Mouse (Mus musculus): Measurements from ENCODE around the gene Tubb4b. TPM values are rescaled to one million over a fixed set of nuclear protein-coding genes. Genes with fewer than 3 reads are reported as not detected.

The Tubb4b gene
- polyA plus RNA-seq (2012; ENCODE audit: insufficient read depth, insufficient read length, low replicate concordance, missing spikeins), result 193 TPM in 1 of 2 replicates, not detected in the other

GRCm38 (mm10) chr2:25224492-25224765 is at the start of gene Tubb4b:
Tubb4b (minus strand) TSS chr2:25224702.
- TF ChIP-seq CTCF (IDR thresholded peaks at IDR 0.05; ENCODE audit: insufficient read depth, low read depth, low read length) (no peak), POLR2A (IDR thresholded peaks at IDR 0.05; ENCODE audit: insufficient read depth, low read depth, low read length) (peak; percentile 99)
- Histone ChIP-seq H3K27ac (ENCODE audit: insufficient read depth, low read depth, low read length) (peak within 1 kb of the TSS; percentile 97), H3K4me1 (ENCODE audit: control insufficient read depth, insufficient read depth, low read length) (peaks cover 5% of the 10 kb centered on the region), H3K4me3 (ENCODE audit: insufficient read depth, low read depth, low read length) (peak within 1 kb of the TSS; percentile 90)
- WGBS, result 1% methylated on average over 17 of the region's 17 CpGs

DNA sequence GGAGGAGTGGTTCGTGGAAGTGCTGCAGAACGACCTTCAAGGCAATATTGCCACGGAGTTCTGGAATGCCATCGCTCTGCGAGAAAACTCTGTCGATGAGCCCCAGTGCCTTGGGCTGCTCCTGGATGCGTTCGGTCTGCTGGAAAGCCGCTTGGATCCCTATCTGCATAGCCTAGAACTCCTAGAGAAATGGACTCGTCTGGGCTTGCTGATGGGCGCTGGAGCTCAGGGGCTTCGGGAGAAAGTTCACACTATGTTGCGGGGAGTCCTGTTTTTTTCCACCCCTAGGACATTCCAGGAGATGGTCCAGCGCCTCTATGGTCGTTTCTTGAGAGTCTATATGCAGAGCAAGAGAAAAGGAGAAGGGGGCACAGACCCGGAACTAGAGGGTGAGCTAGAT is 48.5 kb upstream of the Tubb4b start:
- TF ChIP-seq POLR2A (IDR thresholded peaks at IDR 0.05; ENCODE audit: insufficient read depth, low read depth, low read length) (no peak), CTCF (IDR thresholded peaks at IDR 0.05; ENCODE audit: insufficient read depth, low read depth, low read length) (no peak)
- Histone ChIP-seq H3K4me3 (ENCODE audit: insufficient read depth, low read depth, low read length) (peak overlapping the region; percentile 53), H3K4me1 (ENCODE audit: control insufficient read depth, insufficient read depth, low read length) (peaks cover 18% of the 10 kb centered on the region), H3K27ac (ENCODE audit: insufficient read depth, low read depth, low read length) (no peak overlapping the region)
- 34% methylated on average over 16 of the region's 16 CpGs for WGBS

GRCm38 (mm10) chr2:25272515-25272914 is 48.0 kb upstream of the Tubb4b start:
- WGBS, result under 1% methylated on average over 29 of the region's 29 CpGs
- H3K4me1 ChIP-seq (ENCODE audit: control insufficient read depth, insufficient read depth, low read length), result peaks cover 18% of the 10 kb centered on the region
- peak overlapping the region; percentile 53 for H3K4me3 ChIP-seq (ENCODE audit: insufficient read depth, low read depth, low read length)
- TF ChIP-seq CTCF (IDR thresholded peaks at IDR 0.05; ENCODE audit: insufficient read depth, low read depth, low read length), result 0 out of 2 replicates have a peak, but pooled peaks have one; percentile 4
- no peak; the same call in 1 of the 2 replicates for TF ChIP-seq POLR2A (IDR thresholded peaks at IDR 0.05; ENCODE audit: insufficient read depth, low read depth, low read length)
- H3K27ac ChIP-seq (ENCODE audit: insufficient read depth, low read depth, low read length), result no peak overlapping the region

DNA sequence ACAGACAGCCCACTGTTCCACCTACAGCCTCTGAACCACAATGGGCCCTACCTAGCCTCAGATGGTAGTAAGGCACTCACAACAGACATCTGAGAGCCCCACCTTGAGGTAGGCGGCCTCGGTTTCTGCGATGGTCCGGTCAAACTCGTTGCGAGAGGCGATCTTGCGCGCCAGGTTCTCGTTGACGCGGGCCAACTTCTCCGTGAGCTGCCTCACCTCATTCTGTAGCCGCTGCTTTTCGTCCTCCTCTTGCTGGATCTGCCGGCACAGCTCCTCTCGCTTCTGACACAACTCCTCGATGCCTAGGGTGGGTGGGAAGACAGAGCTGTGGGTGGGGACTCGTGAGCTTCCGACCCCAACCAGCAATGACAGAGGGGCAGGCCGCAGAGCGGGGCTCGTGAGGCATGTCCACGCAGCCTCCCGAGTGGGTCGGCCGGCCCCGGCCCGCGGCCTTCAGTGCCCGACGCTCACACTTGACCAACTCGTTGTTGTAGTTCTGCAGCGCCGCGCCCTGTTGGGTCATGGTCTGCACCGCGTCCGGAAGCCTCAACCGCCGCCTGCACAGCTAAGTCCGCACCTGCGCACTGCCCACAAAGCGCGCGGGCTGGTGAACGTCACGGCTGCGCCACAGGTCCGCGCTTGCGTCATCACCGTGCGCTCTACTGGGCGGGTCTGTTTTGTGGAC is 47.5 kb upstream of the Tubb4b start, which contains the start of the genes Ssna1 and Anapc2:
TSS of gene Ssna1 (minus strand) at position 612 of the 685 bp plus-strand sequence.
TSS of gene Anapc2 (plus strand) at position 652 of the 685 bp plus-strand sequence.
- TF ChIP-seq POLR2A (IDR thresholded peaks at IDR 0.05; ENCODE audit: insufficient read depth, low read depth, low read length) (peak; percentile 79), CTCF (IDR thresholded peaks at IDR 0.05; ENCODE audit: insufficient read depth, low read depth, low read length) (no peak)
- Histone ChIP-seq H3K27ac (ENCODE audit: insufficient read depth, low read depth, low read length) (no peak within 1 kb of the TSS), H3K4me1 (ENCODE audit: control insufficient read depth, insufficient read depth, low read length) (peaks cover 21% of the 10 kb centered on the region), H3K4me3 (ENCODE audit: insufficient read depth, low read depth, low read length) (peak within 1 kb of the TSS; percentile 53)
- under 1% methylated on average over 55 of the region's 55 CpGs for WGBS

- TF ChIP-seq CTCF (IDR thresholded peaks at IDR 0.05; ENCODE audit: insufficient read depth, low read depth, low read length) (no peak), POLR2A (IDR thresholded peaks at IDR 0.05; ENCODE audit: insufficient read depth, low read depth, low read length) (no peak)
- peaks cover 41% of the 10 kb centered on the region for H3K4me1 ChIP-seq (ENCODE audit: control insufficient read depth, insufficient read depth, low read length)
Observed at GRCm38 (mm10) chr2:25267746-25268309, 43.3 kb upstream of the Tubb4b start.

DNA sequence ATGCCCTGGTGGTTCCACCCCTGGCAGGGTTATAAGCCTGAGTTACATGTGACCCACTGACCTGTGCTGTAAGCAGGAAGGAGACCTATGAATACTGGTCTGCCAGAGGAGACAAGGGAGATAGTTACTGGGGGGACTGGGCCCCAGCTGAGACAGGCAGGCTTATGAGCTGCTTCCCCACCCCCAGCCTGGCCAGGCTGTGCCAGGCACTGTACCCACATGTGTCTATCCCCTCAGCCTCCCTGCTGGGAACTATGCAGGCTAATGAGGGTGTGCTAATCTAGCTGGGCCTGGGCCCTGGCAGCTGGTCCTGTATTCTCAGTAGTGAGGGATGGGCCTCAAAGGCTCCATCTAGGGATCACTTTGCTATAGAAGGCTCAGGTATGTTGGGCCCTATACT is 42.7 kb upstream of the Tubb4b start:
- H3K27ac ChIP-seq (ENCODE audit: insufficient read depth, low read depth, low read length), result 0 out of 2 replicates have a peak overlapping the region, but pooled peaks have one; percentile 20

More at GRCm38 (mm10) chr2:25267746-25268309, 43.3 kb upstream of the Tubb4b start:
- WGBS, result 75% methylated on average over 4 of the region's 4 CpGs
- H3K4me3 ChIP-seq (ENCODE audit: insufficient read depth, low read depth, low read length), result no peak overlapping the region
- no peak overlapping the region for H3K27ac ChIP-seq (ENCODE audit: insufficient read depth, low read depth, low read length)

GRCm38 (mm10) chr2:25266720-25267119 is 42.2 kb upstream of the Tubb4b start:
- H3K27ac ChIP-seq (ENCODE audit: insufficient read depth, low read depth, low read length), result 0 out of 2 replicates have a peak overlapping the region, but pooled peaks have one; percentile 20
- H3K4me1 ChIP-seq (ENCODE audit: control insufficient read depth, insufficient read depth, low read length), result peaks cover 43% of the 10 kb centered on the region
- TF ChIP-seq CTCF (IDR thresholded peaks at IDR 0.05; ENCODE audit: insufficient read depth, low read depth, low read length) (no peak), POLR2A (IDR thresholded peaks at IDR 0.05; ENCODE audit: insufficient read depth, low read depth, low read length) (no peak)
- WGBS, result 14% methylated on average over 2 of the region's 2 CpGs
- no peak overlapping the region for H3K4me3 ChIP-seq (ENCODE audit: insufficient read depth, low read depth, low read length)

More for the DNA sequence above, 42.7 kb upstream of the Tubb4b start:
- H3K4me1 ChIP-seq (ENCODE audit: control insufficient read depth, insufficient read depth, low read length), result peaks cover 39% of the 10 kb centered on the region
- no peak overlapping the region for H3K4me3 ChIP-seq (ENCODE audit: insufficient read depth, low read depth, low read length)
- TF ChIP-seq CTCF (IDR thresholded peaks at IDR 0.05; ENCODE audit: insufficient read depth, low read depth, low read length) (no peak), POLR2A (IDR thresholded peaks at IDR 0.05; ENCODE audit: insufficient read depth, low read depth, low read length) (no peak)

DNA sequence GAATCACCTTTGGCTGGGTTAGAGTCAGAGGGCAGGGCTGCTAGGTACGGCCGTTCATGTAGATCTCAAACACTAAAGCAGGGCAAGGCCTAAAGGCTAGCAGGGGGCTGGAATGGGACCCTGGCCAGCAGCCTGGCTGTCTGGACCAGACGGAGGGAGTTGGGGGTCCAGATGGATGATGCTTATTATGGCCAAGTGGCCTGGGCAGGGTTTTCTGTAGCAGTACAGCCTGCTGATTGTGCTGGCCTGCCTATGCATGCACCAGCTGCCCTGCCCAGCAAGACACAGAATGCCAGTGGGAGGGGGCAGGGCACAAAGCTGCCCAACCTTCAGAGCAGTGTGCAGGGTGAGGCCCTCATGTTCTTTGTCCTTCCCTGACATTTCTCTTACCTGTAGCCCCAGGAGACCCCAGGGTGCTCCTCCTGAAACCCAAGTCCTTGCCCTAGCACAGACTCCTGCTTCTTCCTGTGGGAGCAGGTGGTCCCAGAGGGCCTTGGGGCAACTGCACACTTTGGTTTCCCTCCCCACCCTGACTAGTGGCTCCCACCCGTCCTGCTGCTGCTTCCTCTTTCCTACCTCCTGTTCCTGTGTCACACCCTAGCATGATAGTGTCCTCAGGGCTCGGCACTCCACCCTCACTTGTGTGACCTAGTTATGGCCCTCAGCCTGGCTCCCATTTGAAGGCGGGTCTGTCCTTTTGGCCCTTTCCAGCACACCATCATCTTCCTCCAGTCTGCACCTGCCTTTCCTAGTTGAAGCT is 41.6 kb upstream of the Tubb4b start:
- Histone ChIP-seq H3K27ac (ENCODE audit: insufficient read depth, low read depth, low read length) (peak overlapping the region; percentile 21; the same call in 1 of the 2 replicates), H3K4me3 (ENCODE audit: insufficient read depth, low read depth, low read length) (no peak overlapping the region), H3K4me1 (ENCODE audit: control insufficient read depth, insufficient read depth, low read length) (peaks cover 39% of the 10 kb centered on the region)
- WGBS, result 50% methylated on average over 6 of the region's 6 CpGs
- no peak for TF ChIP-seq POLR2A (IDR thresholded peaks at IDR 0.05; ENCODE audit: insufficient read depth, low read depth, low read length)
- TF ChIP-seq CTCF (IDR thresholded peaks at IDR 0.05; ENCODE audit: insufficient read depth, low read depth, low read length), result no peak

Data from olfactory bulb, adult 2 months (tissue).